Mouse (Mus musculus) liver, adult 2 months (tissue): ENCODE data around the gene Ccdc183. TPM values are rescaled to one million over a fixed set of nuclear protein-coding genes. Genes with fewer than 3 reads are reported as not detected.

ENCODE experiments used
- DNase-seq: peaks from one replicate; pipeline ENCODE4 v3.0.0-alpha.2; 2011; ENCODE audit warnings: low read depth, low spot score; ENCODE audit errors: extremely low read depth
- H3K27ac ChIP-seq: fragments of 200-500 bp; replicated peaks from 2 replicates; pipeline ENCODE4 v1.5.1; 2012; ENCODE audit warnings: low read depth, mild to moderate bottlenecking, control low read depth, inconsistent platforms, low read length; ENCODE audit not compliant: insufficient read depth
- H3K27me3 ChIP-seq: fragments of 200-500 bp; 2 replicates; pipeline ENCODE4 v1.6.1; 2012; ENCODE audit warnings: mild to moderate bottlenecking, moderate library complexity, low read length, inconsistent platforms; ENCODE audit not compliant: control insufficient read depth, insufficient read depth
- H3K36me3 ChIP-seq: fragments of 200-500 bp; 2 replicates; pipeline ENCODE4 v1.6.1; 2012; ENCODE audit warnings: low read length, inconsistent platforms; ENCODE audit not compliant: control insufficient read depth, insufficient read depth
- H3K4me1 ChIP-seq: fragments of 200-500 bp; 2 replicates; pipeline ENCODE4 v1.6.1; 2011; ENCODE audit warnings: low read length; ENCODE audit not compliant: control insufficient read depth, insufficient read depth
- H3K4me3 ChIP-seq: fragments of 200-500 bp; 2 replicates; pipeline ENCODE4 v1.5.1; 2011; ENCODE audit warnings: low read depth, mild to moderate bottlenecking, control low read depth, low read length, moderate library complexity; ENCODE audit not compliant: insufficient read depth
- H3K79me2 ChIP-seq: fragments of 200-500 bp; 2 replicates; pipeline ENCODE4 v1.6.1; 2012; ENCODE audit warnings: inconsistent platforms, mild to moderate bottlenecking, low read length, moderate library complexity; ENCODE audit not compliant: control insufficient read depth, insufficient read depth
- H3K9ac ChIP-seq: fragments of 200-500 bp; 2 replicates; pipeline ENCODE4 v1.6.1; 2012; ENCODE audit warnings: low read depth, mild to moderate bottlenecking, control low read depth, inconsistent platforms, low read length
- CTCF ChIP-seq: fragments of 200-500 bp; IDR thresholded peaks from 2 replicates; pipeline ENCODE4 v1.5.1; 2011; ENCODE audit warnings: low read depth, low read length, control low read depth
- POLR2A ChIP-seq: fragments of 200-500 bp; IDR thresholded peaks from 2 replicates; pipeline ENCODE4 v1.6.1; 2011; ENCODE audit warnings: low read length, control low read depth; ENCODE audit not compliant: insufficient read depth; ENCODE audit errors: extremely low read depth
- WGBS: fragments of 180-500 bp; shearing (Covaris S2); methylation state at CpG from one replicate; pipeline ENCODE4 v1.1.7; 2018; 5-methylcytosine and 5-hydroxymethylcytosine counted together
- polyA plus RNA-seq: library from polyadenylated mRNA; depleted of rRNA; stranded (reverse); fragments of >200 nt; gene quantifications from 2 replicates; pipeline ENCODE4 v1.2.3, GENCODE M21; 2012
- total RNA-seq: library from RNA; depleted of rRNA; stranded (reverse); fragments of >200 nt; gene quantifications from 2 replicates; pipeline ENCODE4 v1.2.3, GENCODE M21; 2014

Ccdc183 gene
- total and polyA plus RNA-seq, 2 experiments = under 0.01 to 0.06 TPM

DNA sequence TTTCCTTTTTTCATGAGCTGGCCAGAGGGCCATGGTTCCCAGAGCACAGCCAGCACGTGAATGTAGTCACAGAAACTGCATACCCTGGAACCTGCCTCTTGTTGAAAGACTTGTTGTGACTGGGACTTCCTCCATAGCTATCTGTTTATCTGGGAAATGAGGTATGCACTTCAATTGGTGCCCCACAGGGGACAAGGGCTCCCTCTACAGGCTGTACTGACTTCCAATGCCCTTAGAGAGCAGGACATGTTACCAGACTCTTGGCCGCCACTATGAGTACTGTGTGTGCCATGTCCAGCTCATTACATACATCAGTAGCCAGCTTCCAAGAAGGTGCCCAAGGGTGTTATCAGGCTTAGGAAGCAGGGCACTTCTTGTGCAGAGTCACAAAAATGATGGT, 25.6 kb downstream of the Ccdc183 start:
- 84% methylated on average over 2 of the region's 2 CpGs for WGBS
- Histone ChIP-seq H3K4me3 (no peak overlapping the region), H3K4me1 (no peaks in the 10 kb centered on the region), H3K79me2 (no peaks in the 10 kb centered on the region), H3K27ac (no peak overlapping the region), H3K27me3 (no peaks in the 10 kb centered on the region), H3K36me3 (peaks cover 54% of the 10 kb centered on the region), H3K9ac (no peak overlapping the region)
- DNase-seq = peak; percentile 42
- TF ChIP-seq POLR2A (no peak), CTCF (peak; percentile 60)

DNA sequence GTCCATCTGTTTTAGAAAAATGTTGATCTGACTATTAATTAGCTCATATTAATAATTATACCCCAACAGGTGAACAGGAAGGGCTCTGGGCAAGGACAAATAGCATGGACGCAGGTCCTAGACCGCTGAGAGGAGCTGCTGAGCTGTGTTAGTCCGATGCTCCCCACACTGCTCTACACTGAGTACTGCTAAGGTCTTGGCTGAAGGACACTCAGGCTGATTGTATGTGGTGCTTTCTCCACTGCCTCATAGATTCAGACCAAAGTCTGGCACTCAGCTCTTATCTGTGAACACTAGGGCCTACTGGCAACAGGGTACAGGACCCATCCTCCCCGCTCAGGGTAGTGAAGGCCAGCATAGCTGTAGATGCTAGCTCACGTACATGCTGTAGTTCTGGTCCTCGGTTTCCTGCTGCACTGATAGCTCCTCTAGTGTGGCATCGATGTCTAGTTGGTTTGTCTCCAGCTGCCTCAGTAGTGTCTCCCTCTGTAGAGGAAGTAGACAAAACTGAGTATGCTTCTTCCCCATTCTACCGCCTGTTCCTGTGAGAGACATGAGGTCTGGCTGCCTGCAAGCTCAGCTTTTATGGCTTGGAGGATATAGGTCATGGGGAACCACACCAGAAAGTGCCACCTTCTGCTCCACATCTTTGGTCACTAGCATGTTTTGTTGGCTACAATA, 29.1 kb downstream of the Ccdc183 start:
- Histone ChIP-seq H3K27ac (no peak overlapping the region), H3K4me1 (no peaks in the 10 kb centered on the region), H3K27me3 (no peaks in the 10 kb centered on the region), H3K79me2 (no peaks in the 10 kb centered on the region), H3K36me3 (peaks cover 36% of the 10 kb centered on the region), H3K4me3 (no peak overlapping the region), H3K9ac (no peak overlapping the region)
- TF ChIP-seq CTCF (no peak), POLR2A (no peak)
- WGBS = 91% methylated on average over 8 of the region's 8 CpGs
- peak; percentile 29 for DNase-seq

DNA sequence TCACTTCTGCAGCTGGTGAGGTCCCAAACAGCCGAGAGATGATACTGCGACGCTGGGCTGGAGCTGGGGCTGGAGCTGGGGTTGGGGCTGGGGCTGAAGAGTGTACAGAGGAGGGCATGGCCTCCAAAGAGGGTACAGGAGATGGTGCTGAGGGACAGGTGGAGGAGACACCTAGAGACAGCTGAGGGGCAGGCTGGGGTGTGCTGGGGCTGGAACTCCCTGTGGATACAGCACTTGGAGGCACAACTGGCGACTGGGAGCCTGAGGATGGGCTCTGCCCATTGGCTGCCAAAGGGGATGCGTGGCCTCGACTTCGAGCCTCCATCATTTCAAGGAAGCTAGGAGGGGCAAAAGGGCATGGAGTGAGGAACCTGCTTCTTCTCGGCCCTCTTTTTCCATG, 30.2 kb downstream of the Ccdc183 start:
- WGBS = 91% methylated on average over 8 of the region's 8 CpGs
- peaks cover 30% of the 10 kb centered on the region for H3K36me3 ChIP-seq
- H3K4me1 ChIP-seq = no peaks in the 10 kb centered on the region

DNA sequence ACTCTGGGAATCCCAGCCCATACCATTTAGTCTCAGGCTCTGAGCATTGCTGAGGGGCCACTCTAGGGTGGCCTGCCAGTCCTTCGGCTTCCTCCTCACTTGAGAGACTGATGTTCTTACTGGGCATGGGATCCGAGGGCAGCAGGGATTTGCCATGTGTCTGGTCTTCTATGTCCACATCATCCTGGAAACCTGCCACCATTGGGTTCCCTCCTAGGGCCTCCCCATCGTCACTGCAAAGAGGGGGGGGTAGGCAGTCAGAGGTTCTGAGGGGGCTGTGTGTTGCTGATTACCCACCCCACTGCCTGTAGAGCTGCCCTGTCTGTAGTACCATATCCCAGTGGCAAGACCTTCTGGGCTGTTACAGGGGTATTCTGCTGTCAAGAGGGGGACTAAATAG, 31.9 kb downstream of the Ccdc183 start:
- Histone ChIP-seq H3K4me3 (no peak overlapping the region), H3K9ac (no peak overlapping the region), H3K79me2 (no peaks in the 10 kb centered on the region), H3K36me3 (peaks cover 16% of the 10 kb centered on the region; the same call in 1 of the 2 replicates), H3K27ac (no peak overlapping the region), H3K27me3 (no peaks in the 10 kb centered on the region), H3K4me1 (peaks cover 2% of the 10 kb centered on the region; the same call in 1 of the 2 replicates)
- DNase-seq = no peak
- no peak for TF ChIP-seq CTCF
- TF ChIP-seq POLR2A = no peak
- WGBS = 63% methylated on average over 3 of the region's 3 CpGs

More for the DNA sequence above, 30.2 kb downstream of the Ccdc183 start:
- Histone ChIP-seq H3K27ac (no peak overlapping the region), H3K4me3 (no peak overlapping the region), H3K9ac (no peak overlapping the region), H3K27me3 (no peaks in the 10 kb centered on the region), H3K79me2 (no peaks in the 10 kb centered on the region)
- TF ChIP-seq CTCF (no peak), POLR2A (no peak)
- no peak for DNase-seq

DNA sequence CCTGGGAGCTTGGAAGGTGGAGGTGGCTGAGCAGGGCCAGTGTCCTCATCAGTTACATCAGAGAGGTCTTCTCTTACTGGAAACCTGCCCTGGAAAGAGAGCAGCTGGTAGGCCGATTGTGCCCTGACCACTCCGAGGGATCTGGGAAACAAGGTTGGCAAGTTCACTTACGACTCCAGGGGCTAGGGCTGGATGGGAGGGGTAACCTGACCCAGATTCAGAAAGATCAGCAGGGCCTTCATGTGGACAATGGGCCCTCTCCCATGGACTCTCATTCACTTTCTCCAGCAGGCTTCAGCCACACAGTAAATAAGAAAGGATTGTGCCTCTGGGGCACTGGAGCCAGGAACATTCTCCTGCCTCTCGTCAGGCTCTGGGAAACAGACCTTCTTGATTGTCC, 32.6 kb downstream of the Ccdc183 start:
- no peak for DNase-seq
- no peak for TF ChIP-seq CTCF
- no peak overlapping the region for H3K27ac ChIP-seq
- H3K4me3 ChIP-seq = no peak overlapping the region
- no peak overlapping the region for H3K9ac ChIP-seq
- H3K27me3 ChIP-seq = peaks cover 1% of the 10 kb centered on the region
- H3K79me2 ChIP-seq = no peaks in the 10 kb centered on the region
- H3K36me3 ChIP-seq = peaks cover 11% of the 10 kb centered on the region; the same call in 1 of the 2 replicates
- peaks cover 2% of the 10 kb centered on the region for H3K4me1 ChIP-seq
- WGBS = 93% methylated on average over 4 of the region's 4 CpGs

DNA sequence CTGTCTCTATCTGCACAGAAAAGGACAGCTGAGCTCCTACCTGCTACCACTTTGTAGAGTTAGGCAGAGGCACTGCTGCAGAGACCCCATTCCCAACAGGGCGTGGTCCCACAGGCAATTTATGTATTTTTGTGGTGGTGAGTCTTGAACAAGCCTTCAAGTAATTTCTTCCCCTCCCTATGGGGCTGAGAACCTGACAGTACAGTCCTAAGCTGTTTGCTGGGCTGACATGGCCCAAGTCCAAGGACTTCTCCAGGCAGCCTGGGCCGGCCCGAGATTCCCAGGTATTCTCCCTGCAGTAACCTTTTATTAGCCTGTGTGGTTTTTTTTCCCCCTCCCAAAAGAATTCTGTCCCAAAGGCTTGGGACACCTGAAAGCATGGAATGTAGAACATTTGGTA, 33.3 kb downstream of the Ccdc183 start:
- H3K4me1 ChIP-seq = peaks cover 2% of the 10 kb centered on the region
- H3K4me3 ChIP-seq = no peak overlapping the region
- peaks cover 6% of the 10 kb centered on the region; the same call in 1 of the 2 replicates for H3K36me3 ChIP-seq
- H3K27me3 ChIP-seq = peaks cover 9% of the 10 kb centered on the region
- no peak for TF ChIP-seq CTCF
- no peak for TF ChIP-seq POLR2A
- no peak overlapping the region for H3K9ac ChIP-seq
- no peak for DNase-seq
- WGBS = 73% methylated on average over 3 of the region's 3 CpGs
- H3K27ac ChIP-seq = no peak overlapping the region
- no peaks in the 10 kb centered on the region for H3K79me2 ChIP-seq
